Mouse (Mus musculus) gonadal fat pad, adult 2 months (tissue): Measurements from ENCODE around the gene Kcnj5. TPM values are rescaled to one million over a fixed set of nuclear protein-coding genes. Genes with fewer than 3 reads are reported as not detected.

ENCODE experiments used
- DNase-seq: peaks from one replicate; pipeline ENCODE4 v3.0.0-alpha.2; 2012; ENCODE audit warnings: low read depth
- polyA plus RNA-seq: library from polyadenylated mRNA; depleted of rRNA; stranded (reverse); fragments of >200 nt; gene quantifications from 2 replicates; pipeline ENCODE4 v1.2.3, GENCODE M21; 2012; rRNA removed

Kcnj5 gene
- 0.13 and 0.26 TPM in 2 replicates for polyA plus RNA-seq

DNA sequence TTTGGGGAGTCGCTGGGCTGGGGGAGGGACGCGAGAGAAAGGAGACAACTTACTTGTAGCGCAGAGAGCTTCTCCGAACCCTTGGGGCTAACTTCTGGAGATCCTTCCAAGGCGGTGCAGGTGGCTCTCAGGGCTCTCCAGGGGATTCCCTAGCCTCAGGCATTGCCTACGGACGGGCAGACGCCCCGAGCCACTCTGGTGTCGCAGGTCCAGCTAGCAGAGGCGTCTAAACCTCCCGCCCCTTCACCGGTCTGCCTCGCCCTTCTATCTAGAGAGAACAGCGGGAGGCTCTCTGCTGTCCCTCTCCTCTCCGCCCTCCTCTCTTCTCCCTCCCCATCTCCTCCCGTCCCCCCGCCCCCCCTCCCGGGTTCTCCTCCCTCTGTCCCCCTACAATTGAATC, at the start of gene Kcnj5:
Kcnj5 (minus strand) TSS at position 300 of the 400 bp plus-strand sequence.
- DNase-seq: no peak

DNA sequence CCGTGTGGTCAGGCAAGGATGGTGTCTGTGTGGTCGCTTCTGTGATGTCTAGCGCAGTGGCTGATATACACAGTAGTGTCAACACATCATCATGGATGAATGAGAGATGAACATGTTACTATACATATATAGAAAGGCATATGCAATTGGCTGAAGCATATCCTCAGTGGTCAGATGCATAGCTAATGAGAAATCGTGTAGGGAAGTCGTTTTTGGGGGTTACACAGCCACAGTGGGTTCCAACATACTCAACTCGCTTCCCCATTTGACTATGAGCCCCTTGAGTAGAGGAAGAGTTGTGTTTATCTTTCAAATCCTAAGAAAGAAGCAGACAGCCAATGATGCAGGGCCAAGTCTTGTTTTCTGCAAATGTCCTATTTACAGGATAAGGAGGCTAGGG, 48.6 kb upstream of the Kcnj5 start:
- DNase-seq: no peak

DNA sequence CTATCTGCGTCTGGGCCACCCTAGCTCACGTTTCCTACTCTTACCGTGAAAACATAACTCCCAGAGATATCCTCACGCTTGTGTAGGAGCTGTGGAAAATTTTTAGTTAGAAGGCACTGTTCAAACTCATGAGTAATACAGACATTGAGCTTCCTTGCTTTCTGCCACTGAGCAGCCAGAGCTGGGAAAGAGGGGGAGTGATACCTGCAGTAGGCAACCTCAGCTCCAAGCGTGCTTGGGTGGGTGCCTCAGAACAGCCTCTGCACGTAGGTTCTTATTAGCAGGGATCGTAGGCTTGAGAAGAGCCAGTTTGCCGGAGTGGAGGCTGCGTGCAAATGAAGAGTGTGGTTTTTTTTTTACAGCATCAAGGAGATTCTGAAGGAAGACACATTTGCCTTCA, 47.6 kb upstream of the Kcnj5 start:
- no peak for DNase-seq

DNA sequence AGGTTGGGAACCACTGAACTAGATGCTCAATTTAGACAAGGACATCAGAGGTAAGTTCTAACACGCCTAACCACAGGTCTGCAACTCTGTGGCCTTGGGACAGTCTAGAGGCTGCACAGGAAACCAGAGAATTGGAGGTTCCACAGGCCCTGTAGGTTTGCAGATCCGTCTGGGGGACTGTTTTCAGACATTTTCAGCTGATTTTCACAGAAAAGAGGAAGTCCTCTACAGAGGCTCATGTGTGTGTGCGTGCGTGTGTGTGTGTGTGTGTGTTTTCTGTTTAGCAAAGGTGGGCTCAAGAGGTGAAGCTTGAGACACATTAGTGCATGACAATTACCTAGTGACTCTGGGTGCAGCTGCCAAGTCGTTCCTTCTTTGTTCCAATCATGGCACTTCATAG, 46.9 kb upstream of the Kcnj5 start:
- DNase-seq: no peak

DNA sequence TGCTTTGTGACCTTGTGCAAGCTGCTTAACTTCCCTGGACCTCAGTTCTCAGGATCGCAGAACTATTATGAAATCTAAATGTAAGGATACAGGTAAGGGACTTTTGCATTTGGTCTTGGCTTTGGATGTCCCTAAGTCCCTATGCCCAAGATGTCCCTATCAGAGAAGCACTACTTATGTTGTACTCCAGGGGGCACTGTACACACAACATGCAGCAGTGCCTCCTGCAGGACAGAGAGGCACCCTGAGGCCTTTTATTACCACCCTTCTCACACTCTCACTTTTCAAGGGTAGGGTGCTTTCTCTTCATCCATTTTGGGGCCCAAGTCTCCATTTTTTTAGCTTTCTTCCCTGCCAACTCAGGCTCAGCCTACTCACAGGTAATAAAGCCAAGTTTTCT, 44.0 kb upstream of the Kcnj5 start:
- no peak for DNase-seq

DNA sequence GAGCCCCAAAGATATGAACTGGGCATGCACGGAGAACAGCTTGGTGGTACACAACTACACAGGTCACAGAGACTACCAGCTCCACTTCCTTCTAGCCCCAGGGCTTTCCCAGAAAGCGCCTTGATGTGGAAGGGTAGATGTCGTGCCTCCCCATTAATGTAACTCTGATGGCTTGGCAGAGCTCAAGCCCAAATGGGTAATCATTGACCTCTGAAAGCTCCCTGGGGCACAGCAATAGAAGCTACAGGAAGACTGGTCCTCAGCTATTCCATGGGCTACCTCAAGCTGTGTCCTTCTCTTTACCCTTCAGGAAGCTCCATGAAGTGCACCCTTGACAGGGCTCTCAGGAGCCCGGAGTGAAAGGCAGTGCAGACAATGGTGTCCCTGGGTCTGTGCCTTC, 40.8 kb upstream of the Kcnj5 start:
- DNase-seq: no peak

DNA sequence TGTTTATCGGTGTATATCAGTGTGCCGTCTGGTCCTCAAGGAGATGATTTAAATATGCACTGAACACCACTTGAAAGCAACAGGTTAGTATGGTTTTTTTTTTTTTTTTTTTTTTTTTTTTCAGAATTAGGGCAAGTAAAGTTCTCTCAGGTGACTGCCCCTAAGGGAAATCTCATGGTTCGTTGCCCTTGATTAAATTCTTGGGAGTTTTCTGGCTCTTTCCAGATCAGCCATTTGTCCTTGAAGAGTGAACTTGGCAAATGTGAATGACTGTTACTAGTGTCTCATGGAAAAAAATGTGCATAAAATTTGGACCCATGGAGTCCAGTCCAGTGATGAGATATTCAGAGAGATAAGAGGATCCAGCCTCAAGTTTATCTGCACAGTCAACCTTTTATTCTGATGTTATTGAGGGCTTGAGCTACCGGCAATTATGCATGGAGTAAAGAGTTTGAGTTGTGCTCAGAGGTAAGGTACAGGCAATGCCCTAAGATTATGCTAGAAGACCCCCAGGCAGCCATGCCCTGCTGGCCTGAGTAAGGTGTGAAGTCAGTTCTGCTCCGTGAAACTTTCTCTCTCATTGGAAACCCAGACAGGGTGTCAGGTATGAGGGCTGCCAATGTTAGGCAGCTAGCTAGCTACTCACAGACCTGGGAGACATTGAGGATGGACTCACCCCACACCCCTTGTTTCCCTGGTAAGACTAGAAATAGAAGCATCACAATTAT, 32.9 kb upstream of the Kcnj5 start:
- no peak for DNase-seq

DNA sequence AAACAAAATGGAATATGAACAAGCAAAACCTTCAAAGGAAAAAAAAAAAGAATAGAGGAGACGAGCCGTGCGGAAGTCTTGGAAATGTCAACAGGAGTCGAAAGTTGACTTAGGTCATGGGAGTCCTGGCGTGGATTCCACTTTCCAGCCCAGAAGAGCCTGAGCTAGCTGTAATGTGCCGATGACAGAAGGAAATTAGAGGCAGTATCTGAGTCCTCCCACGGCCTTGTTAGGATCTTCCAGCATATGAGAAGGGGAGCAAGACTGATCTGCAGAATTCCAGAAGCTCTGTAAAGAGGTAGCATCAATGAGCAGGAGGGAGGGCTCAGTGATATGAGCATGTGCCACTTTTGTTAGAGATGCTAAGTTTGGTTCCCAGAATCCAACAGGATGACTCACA, 31.9 kb upstream of the Kcnj5 start:
- no peak for DNase-seq

DNA sequence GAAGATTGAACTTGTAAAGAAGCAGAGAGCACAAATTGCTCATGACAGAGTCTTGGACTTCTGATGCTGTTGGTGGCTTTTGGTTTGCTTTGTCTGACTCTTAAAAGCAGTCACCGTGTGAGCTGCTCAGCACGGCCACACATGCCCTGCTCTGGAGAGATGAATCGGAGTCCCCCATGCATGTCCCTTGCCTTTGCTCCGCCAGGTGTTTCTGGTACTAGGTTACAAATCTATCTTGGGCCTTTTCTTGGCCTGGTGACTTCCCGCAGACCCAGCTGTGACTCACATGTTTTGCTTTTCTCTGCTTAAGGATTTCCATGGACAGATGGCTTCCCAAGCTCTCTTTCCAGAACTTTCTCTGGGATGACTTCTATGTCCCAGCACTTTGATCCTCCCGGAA, 29.5 kb upstream of the Kcnj5 start:
- no peak for DNase-seq

DNA sequence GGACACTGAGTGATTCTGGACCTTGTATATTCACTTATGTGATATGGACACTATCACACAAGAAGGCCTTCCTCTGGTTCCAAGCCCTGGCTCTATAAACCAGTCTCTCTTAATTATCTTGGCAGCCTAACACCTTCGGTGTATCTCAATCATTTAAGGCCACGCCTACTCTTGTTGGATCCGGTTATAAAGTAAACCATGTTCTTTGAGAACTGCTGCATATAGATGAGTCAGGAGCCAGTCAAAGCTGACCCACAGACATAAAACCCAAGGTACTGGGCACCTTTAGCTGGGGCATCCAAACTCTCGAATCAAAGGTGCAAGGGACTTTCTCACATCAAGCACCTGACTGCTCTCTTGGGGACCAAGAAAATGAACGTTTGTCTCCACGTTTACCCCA, 28.1 kb upstream of the Kcnj5 start, which contains the start of gene Kcnj1:
Kcnj1 (plus strand) TSS at position 292 of the 400 bp plus-strand sequence.
- DNase-seq: no peak

DNA sequence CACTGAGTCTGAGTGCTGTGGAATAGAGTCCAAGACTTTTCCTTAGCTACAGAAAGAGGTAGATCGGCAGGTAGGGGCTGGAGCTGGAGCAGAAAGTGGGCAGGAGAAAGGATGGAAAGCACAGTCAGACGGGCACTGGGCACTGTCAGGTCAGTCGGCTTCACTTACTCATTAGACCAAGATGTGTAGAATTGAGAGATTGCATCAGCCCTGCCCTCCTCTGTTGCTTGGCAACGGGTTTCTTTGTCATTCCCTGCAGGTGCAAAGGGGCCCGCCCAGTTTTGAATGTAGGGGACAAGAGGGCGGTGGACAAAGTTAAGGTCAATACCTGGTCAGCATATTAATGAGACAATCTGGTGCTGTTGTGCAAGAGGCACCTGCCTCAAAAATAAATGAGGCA, 25.2 kb upstream of the Kcnj5 start:
- DNase-seq: no peak

DNA sequence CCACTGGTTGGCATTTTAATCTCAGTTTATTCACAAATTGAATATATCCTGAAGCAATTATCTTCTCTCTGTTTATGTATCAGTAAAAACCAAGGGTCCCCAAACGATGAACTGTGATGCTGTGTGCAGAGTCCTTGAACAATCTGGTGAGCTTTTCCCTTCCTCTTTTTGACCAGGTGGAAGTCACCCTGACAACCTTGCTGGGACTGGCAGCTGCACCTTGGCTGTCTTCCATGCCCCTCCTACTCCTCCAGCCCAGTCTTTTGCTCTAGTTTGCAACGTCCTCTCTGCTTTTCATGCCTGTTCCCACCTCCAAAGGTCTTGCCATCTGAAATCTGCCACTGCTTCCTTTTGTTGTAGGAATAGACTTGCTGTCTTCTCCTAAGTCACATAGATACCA, 24.7 kb upstream of the Kcnj5 start:
- no peak for DNase-seq

DNA sequence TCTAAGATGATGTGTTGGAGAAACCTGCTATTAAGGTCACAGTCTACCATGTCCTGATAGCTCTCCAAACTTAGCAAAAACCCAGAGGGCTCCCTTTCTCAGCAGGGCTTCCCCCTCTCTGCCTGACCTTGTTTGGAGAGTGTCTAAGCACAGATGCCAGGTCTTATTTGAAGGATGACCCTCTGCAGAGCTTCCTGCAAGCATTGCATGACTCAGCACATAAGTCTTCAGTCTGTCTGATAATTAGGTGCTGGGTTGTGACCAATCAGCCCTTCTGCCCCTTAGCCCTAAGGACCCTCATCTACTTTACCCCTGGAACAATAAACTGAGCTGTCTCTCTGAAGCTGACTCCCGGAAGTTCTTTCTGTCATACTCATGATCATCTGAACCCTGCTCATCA, 16.6 kb upstream of the Kcnj5 start:
- no peak for DNase-seq

DNA sequence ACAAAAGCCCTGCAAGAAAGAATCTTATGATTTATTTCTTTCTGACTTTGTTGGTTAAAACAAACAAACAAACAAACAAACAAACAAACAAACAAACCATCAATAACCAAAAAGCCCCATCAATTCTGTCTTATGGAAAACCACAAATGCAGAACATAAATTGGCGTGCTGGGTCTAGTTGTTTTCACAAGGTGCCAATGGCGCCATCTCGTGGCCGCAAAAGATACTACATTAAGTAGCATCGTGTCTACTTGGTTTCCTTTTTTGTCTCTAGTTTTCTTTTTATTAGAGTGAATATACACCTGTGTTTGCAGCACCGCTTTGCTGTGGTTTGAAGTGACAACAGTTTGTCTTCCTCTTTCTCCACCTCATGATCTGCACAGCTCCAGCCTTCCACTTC, 6.2 kb upstream of the Kcnj5 start:
- no peak for DNase-seq

DNA sequence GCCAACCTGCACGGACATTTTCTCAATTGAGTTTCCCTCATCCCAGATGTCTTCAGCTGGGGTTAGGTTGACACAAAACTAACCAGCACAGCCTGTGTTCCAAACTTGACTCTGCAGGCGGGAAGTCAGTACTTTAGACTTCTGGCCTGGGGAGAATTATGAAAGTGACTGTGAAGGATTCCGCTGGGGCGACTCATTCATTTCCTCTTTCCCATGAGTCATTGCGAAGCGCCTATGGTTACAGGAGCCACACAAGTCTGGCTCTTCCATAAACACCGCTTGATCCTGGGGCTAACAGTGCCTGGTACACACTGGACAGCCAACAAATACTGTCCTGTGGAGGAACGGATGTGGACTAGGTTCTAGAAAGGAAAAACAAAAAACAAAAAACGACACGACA, 5.2 kb upstream of the Kcnj5 start:
- no peak for DNase-seq

DNA sequence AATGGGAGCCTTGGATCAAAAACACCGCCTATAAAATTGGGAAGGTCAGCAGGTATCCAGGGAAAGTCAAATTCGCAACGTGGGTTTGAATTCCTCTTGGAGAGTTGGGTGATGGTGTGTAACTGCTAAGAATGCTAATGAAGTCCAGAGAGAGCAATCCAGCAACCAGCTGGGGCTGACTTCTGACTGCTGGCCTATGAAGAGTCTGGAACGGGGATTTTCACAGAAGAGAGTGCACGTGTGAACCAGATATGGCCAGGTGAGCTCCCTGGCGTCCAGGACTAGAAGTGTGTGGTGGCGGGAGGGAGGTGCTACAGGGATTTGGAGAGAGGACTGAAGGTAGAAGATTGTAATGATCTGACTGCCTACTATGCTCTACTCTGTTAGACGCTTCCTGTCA, 3.9 kb upstream of the Kcnj5 start:
- DNase-seq: no peak

DNA sequence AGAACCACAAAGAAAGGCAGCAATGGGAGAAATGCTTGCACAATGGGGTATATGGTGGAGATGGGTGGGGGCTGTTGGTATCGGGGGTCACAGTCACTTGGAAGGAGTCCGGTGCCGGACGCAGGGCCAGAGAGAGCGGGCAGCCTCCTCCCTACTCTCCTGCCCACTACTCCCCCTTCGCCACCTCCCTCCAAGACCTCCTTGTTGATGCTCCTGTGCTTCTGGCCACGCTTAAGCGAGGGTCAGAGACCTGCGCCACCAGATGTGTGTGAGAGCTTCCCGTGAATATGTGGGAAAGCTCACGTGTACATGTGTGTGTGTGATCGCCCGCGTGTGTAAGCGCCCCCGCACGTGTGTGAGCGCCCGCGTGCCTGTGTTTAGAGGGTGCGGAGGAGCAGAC, 339 bp upstream of the Kcnj5 start:
- DNase-seq: no peak

DNA sequence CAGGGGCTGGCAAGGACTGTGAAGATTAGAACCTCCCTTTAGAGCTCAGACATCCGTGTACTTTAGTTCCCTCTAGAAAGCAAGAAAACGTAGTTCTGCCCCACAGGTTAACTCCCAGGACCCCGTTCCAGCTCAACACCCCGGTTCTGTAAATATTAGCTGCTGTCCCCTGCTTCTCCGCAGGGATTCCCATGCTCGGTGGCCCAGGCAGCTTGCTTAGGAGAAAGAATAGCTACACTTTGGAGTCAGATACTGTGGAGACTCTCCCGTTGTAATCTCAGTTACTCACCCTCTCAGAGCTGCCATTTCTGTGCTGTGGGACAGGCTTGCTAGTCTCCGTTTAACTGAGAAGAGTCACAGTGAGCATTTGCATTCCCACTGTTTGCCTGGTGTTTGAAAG, 1.2 kb downstream of the Kcnj5 start:
- no peak for DNase-seq

DNA sequence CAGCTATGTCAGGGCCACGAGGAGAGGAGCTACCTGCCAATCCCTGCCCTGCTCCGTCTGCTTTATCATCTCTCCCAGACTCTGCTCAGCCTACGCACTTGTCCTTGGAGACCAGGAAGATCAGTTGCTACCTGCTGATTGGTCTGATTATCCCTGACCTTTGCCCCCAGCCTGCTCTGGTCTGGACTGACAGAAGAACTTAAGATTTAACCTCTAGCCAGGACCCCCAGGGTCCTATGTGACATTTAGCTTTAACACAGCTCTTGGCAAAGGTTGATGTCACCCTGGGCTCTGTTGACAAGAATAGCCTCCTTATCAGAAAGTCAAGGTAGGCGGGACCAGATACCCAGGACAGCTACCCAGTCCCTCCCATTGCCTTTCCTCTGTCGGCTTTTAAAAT, 3.3 kb downstream of the Kcnj5 start:
- DNase-seq: no peak

DNA sequence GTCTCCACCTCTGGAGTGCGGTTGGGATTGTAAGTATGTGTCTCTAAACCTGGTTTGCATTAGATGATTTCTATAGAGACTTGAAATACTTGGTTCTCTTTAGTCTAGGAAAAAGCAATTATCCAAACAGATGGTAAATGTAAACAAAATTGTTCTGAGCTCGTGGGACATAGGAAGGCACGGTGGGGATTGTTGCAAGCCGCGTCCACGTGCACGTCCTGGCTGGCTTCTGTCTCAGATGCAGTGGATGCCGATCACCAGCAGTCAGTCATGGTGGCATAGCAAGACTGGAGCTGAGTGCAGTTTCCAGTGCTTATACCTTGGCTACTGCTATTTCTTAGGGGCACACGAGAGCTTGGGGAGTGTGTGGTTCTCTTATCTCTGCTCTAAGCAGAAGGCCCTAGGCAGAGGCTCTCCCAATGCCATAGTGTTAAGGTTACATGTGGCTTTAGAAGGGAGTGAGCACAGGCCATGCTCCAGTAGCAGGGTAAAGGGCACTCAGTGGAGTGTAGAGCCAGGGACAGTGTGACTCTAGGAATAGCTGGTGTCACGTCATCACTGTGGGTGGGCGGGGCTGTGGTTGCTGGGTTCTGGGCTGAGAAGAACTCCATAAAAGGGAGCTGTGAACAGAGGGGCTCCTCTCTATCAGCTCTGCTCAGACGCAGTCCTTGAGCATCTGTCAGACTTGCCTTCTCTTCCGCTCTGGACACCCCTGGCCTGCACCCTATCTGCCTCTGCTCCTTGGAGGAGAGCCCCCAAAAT, 8.6 kb downstream of the Kcnj5 start:
- DNase-seq: no peak

DNA sequence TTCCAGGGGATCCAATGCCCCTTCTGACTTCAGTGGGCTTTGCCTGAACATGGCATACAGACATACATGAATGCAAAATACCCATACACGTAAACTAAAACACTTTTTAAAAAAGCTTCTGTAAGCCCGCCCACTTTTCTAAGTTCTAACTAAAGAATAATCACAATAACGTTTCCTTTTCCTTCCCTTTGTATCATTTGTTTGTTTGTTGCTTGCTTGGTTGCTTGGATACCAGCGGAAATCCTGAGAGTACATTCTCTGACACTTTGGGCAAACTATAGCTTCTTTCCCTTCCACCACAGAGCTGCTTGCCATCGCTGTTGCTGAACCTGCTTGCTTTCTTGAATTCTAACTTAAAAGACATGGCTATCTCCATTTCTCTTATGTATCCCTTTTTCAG, 13.0 kb downstream of the Kcnj5 start:
- no peak for DNase-seq

DNA sequence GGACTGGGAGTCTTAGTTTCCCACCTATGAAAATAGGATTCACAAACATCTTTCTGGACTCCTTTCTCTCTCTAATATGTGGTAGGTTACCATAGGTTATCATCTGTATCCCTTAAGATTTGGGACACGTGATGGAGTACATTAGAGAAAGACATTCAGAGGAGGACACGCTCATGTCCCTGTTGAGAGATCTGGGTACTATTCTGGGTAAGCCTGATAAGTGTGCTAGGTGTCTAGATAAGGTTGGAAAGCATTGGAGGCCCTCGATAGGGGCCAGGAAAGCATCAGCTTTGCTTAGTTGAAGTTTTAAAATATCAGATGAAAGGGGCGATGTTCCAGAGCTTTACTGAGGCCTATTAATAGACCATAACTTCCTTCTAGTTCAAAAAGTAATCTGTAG, 15.4 kb downstream of the Kcnj5 start:
- no peak for DNase-seq

DNA sequence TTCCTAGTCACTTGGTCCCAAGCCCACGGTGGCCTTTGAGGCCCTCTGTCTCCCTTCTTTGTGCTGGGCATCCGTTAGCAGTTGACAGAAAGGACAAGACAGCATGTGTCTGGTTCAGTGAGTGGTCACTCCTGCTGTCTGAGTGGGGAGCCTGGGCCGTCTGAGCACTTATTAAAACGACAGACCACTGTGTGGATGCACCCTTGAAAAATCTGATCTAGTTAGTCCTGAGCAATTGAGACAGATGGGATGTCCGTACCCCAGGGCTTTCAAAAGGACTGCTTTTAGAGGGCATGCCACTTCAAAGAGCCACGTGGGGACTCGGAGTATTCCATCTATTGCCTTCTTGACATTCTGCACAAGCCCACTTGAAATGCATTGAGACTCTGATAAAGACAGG, 20.5 kb downstream of the Kcnj5 start:
- DNase-seq: no peak

DNA sequence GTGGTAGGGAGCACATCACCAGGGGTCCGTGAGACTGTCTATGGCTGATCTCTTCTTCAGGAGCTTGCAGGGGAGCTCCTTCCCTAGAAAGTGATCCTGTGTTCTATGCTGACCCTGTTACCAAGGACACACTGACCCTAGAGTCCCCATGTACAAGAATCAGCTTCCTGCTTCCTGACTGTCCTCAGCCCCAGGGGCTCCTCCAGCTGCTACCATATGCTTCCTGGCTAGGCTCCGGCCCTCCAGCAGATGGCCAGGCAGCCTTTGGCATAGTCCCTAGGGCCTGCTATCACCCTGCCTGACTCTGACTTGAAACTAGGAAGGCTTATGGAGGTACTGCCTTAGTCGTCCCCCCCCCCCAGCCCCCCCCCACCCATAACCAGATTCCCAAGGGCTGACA, 24.0 kb downstream of the Kcnj5 start:
- DNase-seq: no peak
